Mouse (Mus musculus): ENCODE data around the gene Tmem135. TPM values are rescaled to one million over a fixed set of nuclear protein-coding genes. Genes with fewer than 3 reads are reported as not detected.
A peak's percentile ranks its signal among the peaks of the same experiment; 100 is the strongest.

The Tmem135 gene
- polyA plus RNA-seq, 1 experiment from 2014 or later = 28.8 TPM

DNA sequence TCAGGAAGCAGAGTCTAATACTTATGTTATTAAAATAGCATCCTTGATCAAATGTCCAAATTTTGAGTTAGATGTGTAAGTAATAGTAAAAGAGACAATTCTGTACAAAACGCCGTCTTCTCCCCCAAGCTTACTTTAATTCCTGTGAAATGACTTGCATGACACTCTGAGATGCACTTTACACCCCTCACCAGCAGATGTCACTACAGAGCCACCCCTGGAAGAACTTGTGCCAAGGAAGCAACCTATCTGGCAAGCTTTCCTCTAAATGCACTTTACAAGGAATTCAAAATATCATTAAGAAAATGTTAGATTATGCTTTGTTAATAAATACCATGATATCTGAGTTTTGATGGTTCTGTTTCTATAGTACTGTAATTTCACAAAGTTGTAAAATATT is 235.4 kb downstream of the Tmem135 start:
- no peaks in the 10 kb centered on the region for H3K9me3 ChIP-seq (replicated peaks; ENCODE audit: control insufficient read depth, low read length, poor library complexity, severe bottlenecking)
- H3K9ac ChIP-seq (ENCODE audit: low read depth, low read length) = no peak overlapping the region
- no peak overlapping the region for H3K4me3 ChIP-seq (ENCODE audit: low read depth, low read length)
- no peaks in the 10 kb centered on the region for H3K4me1 ChIP-seq (ENCODE audit: control insufficient read depth, insufficient read depth, low read length)
- no peaks in the 10 kb centered on the region for H3K36me3 ChIP-seq (ENCODE audit: control insufficient read depth, insufficient read depth, low read length)
- H3K27me3 ChIP-seq (ENCODE audit: control insufficient read depth, insufficient read depth, low read depth, low read length) = no peaks in the 10 kb centered on the region
- no peak overlapping the region for H3K27ac ChIP-seq (ENCODE audit: low read length)
- WGBS = 23% methylated on average over 2 of the region's 2 CpGs
- no peak overlapping the region for H3K4me2 ChIP-seq (ENCODE audit: low read length)
- peak; percentile 62; the same call in 1 of the 2 replicates for ATAC-seq

DNA sequence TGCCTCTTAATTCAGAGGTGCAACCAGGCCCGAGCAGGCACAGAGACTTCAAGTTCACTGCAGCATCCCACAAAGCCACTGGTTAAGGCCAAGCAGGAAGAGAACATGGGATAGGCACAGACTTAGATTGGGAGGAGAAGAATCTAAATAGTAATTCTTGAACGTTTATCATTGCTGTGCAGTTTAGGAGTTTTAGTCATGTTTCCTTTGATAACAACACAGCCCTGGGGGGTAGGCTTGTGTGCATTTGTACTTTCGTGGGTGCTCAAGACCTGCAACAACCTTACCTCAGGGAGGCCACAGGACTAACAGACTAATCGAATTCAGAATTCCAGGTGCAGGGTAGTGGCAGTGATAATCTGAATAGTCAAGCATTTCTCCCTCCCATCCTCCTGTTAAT is 238.5 kb downstream of the Tmem135 start:
- Histone ChIP-seq H3K9ac (ENCODE audit: low read depth, low read length) (no peak overlapping the region), H3K4me2 (ENCODE audit: low read length) (no peak overlapping the region), H3K27me3 (ENCODE audit: control insufficient read depth, insufficient read depth, low read depth, low read length) (no peaks in the 10 kb centered on the region), H3K27ac (ENCODE audit: low read length) (no peak overlapping the region), H3K9me3 (replicated peaks; ENCODE audit: control insufficient read depth, low read length, poor library complexity, severe bottlenecking) (no peaks in the 10 kb centered on the region), H3K4me3 (ENCODE audit: low read depth, low read length) (no peak overlapping the region), H3K4me1 (ENCODE audit: control insufficient read depth, insufficient read depth, low read length) (no peaks in the 10 kb centered on the region), H3K36me3 (ENCODE audit: control insufficient read depth, insufficient read depth, low read length) (no peaks in the 10 kb centered on the region)
- ATAC-seq = no peak
- 75% methylated on average over 4 of the region's 4 CpGs for WGBS

DNA sequence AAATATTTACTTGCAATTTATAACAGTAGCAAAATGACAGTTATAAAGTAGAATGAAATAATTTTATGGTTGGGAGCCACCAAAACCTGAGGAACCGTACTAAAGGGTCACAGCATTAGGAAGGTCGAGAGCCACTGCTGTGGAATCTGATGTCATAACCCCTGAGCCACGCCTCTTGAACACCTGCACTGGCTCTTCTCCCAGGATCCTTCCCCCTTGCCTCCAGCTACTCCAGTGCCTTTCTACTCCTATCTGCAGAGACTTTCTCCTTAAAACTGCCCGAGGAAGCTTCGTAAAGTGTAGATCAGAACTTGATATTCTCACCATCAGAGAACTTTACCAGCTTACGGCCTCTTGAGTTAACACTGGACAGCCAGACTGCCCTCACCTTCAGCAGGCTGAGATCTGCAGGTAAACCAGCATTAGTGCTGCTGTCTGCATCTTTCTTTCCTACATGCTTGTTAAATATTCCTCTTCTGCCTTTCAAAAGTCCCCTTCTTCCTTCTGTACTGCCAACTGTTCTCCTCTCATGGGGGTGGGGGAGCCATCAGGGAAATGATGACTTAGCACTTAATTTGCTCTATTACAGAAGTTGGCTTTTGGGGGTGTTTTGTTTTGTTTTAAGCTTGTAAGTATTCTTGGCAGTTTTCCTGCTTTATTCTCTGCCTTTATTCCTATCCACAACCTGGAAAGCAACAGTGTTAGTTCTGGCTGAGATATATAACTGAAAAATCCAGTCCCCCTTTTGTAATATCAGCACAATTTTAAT is 242.2 kb downstream of the Tmem135 start:
- ATAC-seq = no peak
- no peak overlapping the region for H3K4me3 ChIP-seq (ENCODE audit: low read depth, low read length)
- 87% methylated on average over 6 of the region's 6 CpGs for WGBS
- no peaks in the 10 kb centered on the region for H3K4me1 ChIP-seq (ENCODE audit: control insufficient read depth, insufficient read depth, low read length)
- no peak overlapping the region for H3K27ac ChIP-seq (ENCODE audit: low read length)
- no peak overlapping the region for H3K4me2 ChIP-seq (ENCODE audit: low read length)
- no peaks in the 10 kb centered on the region for H3K27me3 ChIP-seq (ENCODE audit: control insufficient read depth, insufficient read depth, low read depth, low read length)
- H3K9ac ChIP-seq (ENCODE audit: low read depth, low read length) = no peak overlapping the region
- H3K36me3 ChIP-seq (ENCODE audit: control insufficient read depth, insufficient read depth, low read length) = no peaks in the 10 kb centered on the region
- H3K9me3 ChIP-seq (replicated peaks; ENCODE audit: control insufficient read depth, low read length, poor library complexity, severe bottlenecking) = no peaks in the 10 kb centered on the region

DNA sequence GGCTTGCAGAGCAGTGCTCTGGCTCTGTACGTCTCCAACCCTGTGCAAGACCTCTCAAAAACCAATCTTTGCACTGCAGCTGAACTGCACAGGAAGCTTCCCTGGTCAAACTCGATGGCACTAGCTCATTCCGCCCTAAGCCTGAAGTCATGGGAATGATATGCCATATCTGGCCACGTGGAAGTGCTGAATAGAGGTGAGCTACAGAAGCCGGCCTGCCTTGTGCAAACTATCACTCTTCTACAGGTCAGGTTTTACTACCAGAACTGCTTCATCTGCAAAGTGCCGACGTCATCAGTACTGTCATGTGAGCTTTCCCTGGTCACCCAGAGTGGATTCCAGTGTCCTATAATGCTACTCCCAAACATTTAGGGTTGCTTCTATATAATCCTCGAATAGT is 246.7 kb downstream of the Tmem135 start:
- H3K9me3 ChIP-seq (replicated peaks; ENCODE audit: control insufficient read depth, low read length, poor library complexity, severe bottlenecking) = no peaks in the 10 kb centered on the region
- H3K27me3 ChIP-seq (ENCODE audit: control insufficient read depth, insufficient read depth, low read depth, low read length) = no peaks in the 10 kb centered on the region
- no peak for ATAC-seq
- H3K27ac ChIP-seq (ENCODE audit: low read length) = no peak overlapping the region
- 88% methylated on average over 8 of the region's 8 CpGs for WGBS
- H3K4me1 ChIP-seq (ENCODE audit: control insufficient read depth, insufficient read depth, low read length) = no peaks in the 10 kb centered on the region
- H3K4me2 ChIP-seq (ENCODE audit: low read length) = no peak overlapping the region
- H3K36me3 ChIP-seq (ENCODE audit: control insufficient read depth, insufficient read depth, low read length) = peaks cover 4% of the 10 kb centered on the region; the same call in 1 of the 2 replicates
- no peak overlapping the region for H3K4me3 ChIP-seq (ENCODE audit: low read depth, low read length)
- no peak overlapping the region for H3K9ac ChIP-seq (ENCODE audit: low read depth, low read length)

- Histone ChIP-seq H3K4me1 (ENCODE audit: control insufficient read depth, insufficient read depth, low read length) (no peaks in the 10 kb centered on the region), H3K4me3 (ENCODE audit: low read depth, low read length) (no peak overlapping the region), H3K9me3 (replicated peaks; ENCODE audit: control insufficient read depth, low read length, poor library complexity, severe bottlenecking) (no peaks in the 10 kb centered on the region), H3K4me2 (ENCODE audit: low read length) (no peak overlapping the region), H3K27me3 (ENCODE audit: control insufficient read depth, insufficient read depth, low read depth, low read length) (no peaks in the 10 kb centered on the region), H3K27ac (ENCODE audit: low read length) (no peak overlapping the region), H3K36me3 (ENCODE audit: control insufficient read depth, insufficient read depth, low read length) (peaks cover 5% of the 10 kb centered on the region; the same call in 1 of the 2 replicates), H3K9ac (ENCODE audit: low read depth, low read length) (no peak overlapping the region)
- ATAC-seq = no peak
- 86% methylated on average over 4 of the region's 4 CpGs for WGBS
Observed at GRCm38 (mm10) chr7:89156629-89157028, 247.4 kb downstream of the Tmem135 start.

DNA sequence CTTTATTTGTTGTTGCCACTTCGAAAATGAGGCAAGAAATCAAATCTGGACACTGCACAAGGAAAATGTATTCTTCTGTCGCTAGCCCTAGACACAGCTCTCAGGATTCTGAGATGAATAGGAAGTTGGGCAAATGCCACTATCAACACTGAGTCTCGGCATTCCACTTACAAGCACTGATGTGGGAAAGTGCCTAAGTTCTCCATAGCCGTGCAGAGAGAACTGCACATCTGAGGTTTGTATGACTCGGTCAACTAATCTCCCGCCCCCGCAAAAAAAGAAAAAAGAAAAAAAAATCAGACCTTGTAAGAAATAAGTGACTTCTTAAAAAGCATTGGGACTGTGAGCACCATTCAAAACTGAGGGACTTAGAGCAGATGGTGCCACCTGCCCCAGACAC is 248.3 kb downstream of the Tmem135 start:
- H3K4me1 ChIP-seq (ENCODE audit: control insufficient read depth, insufficient read depth, low read length) = no peaks in the 10 kb centered on the region
- H3K9me3 ChIP-seq (replicated peaks; ENCODE audit: control insufficient read depth, low read length, poor library complexity, severe bottlenecking) = no peaks in the 10 kb centered on the region
- H3K9ac ChIP-seq (ENCODE audit: low read depth, low read length) = no peak overlapping the region
- ATAC-seq = no peak
- H3K4me2 ChIP-seq (ENCODE audit: low read length) = no peak overlapping the region
- no peaks in the 10 kb centered on the region for H3K27me3 ChIP-seq (ENCODE audit: control insufficient read depth, insufficient read depth, low read depth, low read length)
- WGBS = 82% methylated on average over 7 of the region's 7 CpGs
- H3K4me3 ChIP-seq (ENCODE audit: low read depth, low read length) = no peak overlapping the region
- peaks cover 6% of the 10 kb centered on the region; the same call in 1 of the 2 replicates for H3K36me3 ChIP-seq (ENCODE audit: control insufficient read depth, insufficient read depth, low read length)
- no peak overlapping the region for H3K27ac ChIP-seq (ENCODE audit: low read length)

GRCm38 (mm10) chr7:89155223-89155622 is 248.8 kb downstream of the Tmem135 start:
- WGBS = 81% methylated on average over 6 of the region's 6 CpGs
- Histone ChIP-seq H3K9me3 (replicated peaks; ENCODE audit: control insufficient read depth, low read length, poor library complexity, severe bottlenecking) (no peaks in the 10 kb centered on the region), H3K27ac (ENCODE audit: low read length) (no peak overlapping the region), H3K36me3 (ENCODE audit: control insufficient read depth, insufficient read depth, low read length) (peaks cover 6% of the 10 kb centered on the region; the same call in 1 of the 2 replicates), H3K9ac (ENCODE audit: low read depth, low read length) (no peak overlapping the region), H3K27me3 (ENCODE audit: control insufficient read depth, insufficient read depth, low read depth, low read length) (no peaks in the 10 kb centered on the region), H3K4me2 (ENCODE audit: low read length) (no peak overlapping the region), H3K4me1 (ENCODE audit: control insufficient read depth, insufficient read depth, low read length) (no peaks in the 10 kb centered on the region), H3K4me3 (ENCODE audit: low read depth, low read length) (no peak overlapping the region)
- no peak for ATAC-seq

GRCm38 (mm10) chr7:89151345-89151744 is 252.7 kb downstream of the Tmem135 start:
- peaks cover 12% of the 10 kb centered on the region; the same call in 1 of the 2 replicates for H3K36me3 ChIP-seq (ENCODE audit: control insufficient read depth, insufficient read depth, low read length)
- no peak for ATAC-seq
- no peaks in the 10 kb centered on the region for H3K9me3 ChIP-seq (replicated peaks; ENCODE audit: control insufficient read depth, low read length, poor library complexity, severe bottlenecking)
- no peaks in the 10 kb centered on the region for H3K27me3 ChIP-seq (ENCODE audit: control insufficient read depth, insufficient read depth, low read depth, low read length)
- H3K27ac ChIP-seq (ENCODE audit: low read length) = no peak overlapping the region
- H3K4me1 ChIP-seq (ENCODE audit: control insufficient read depth, insufficient read depth, low read length) = no peaks in the 10 kb centered on the region
- H3K4me2 ChIP-seq (ENCODE audit: low read length) = no peak overlapping the region
- 70% methylated on average over 6 of the region's 6 CpGs for WGBS
- no peak overlapping the region for H3K9ac ChIP-seq (ENCODE audit: low read depth, low read length)
- H3K4me3 ChIP-seq (ENCODE audit: low read depth, low read length) = no peak overlapping the region

DNA sequence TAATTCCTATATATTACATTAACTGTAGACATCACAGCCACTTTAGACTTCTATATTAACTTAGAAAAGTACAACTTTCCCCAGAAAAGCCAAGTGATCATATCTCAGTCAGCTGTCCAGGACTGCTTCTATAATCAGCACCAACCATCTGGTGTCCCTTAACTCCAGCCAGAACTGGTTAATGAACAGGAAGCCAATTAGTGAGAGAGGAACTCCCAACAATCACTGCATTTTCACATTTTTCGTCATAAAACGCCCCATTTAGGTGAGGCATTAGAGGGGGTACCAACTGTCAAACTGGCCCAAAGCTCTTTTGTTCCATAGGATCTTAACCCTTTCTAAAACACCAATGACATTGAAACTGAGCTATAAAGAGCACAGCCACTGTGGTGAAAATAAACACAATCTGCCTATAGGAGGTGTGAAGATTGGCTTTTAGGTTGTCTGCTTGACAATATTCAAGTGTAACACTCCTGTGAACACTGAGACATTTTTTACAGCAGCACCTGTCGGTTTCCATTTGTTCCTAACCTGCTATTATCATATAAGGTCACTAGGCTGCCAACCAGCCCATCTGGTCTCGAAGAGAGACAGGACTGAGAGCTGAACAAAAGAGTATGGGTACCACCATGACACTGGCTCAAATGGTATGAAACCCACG is 263.3 kb downstream of the Tmem135 start:
- Histone ChIP-seq H3K4me3 (ENCODE audit: low read depth, low read length) (no peak overlapping the region), H3K4me2 (ENCODE audit: low read length) (no peak overlapping the region), H3K36me3 (ENCODE audit: control insufficient read depth, insufficient read depth, low read length) (peaks cover 10% of the 10 kb centered on the region), H3K27ac (ENCODE audit: low read length) (no peak overlapping the region), H3K4me1 (ENCODE audit: control insufficient read depth, insufficient read depth, low read length) (no peaks in the 10 kb centered on the region), H3K27me3 (ENCODE audit: control insufficient read depth, insufficient read depth, low read depth, low read length) (no peaks in the 10 kb centered on the region), H3K9ac (ENCODE audit: low read depth, low read length) (no peak overlapping the region), H3K9me3 (replicated peaks; ENCODE audit: control insufficient read depth, low read length, poor library complexity, severe bottlenecking) (no peaks in the 10 kb centered on the region)
- WGBS = 83% methylated on average over 5 of the region's 5 CpGs
- no peak for ATAC-seq
